Mouse (Mus musculus): ENCODE results near the gene Ppat. TPM values are rescaled to one million over a fixed set of nuclear protein-coding genes. Genes with fewer than 3 reads are reported as not detected.
A peak's percentile ranks its signal among the peaks of the same experiment; 100 is the strongest.

Ppat gene
- total RNA-seq, 2 experiments from 2014 or later = 21.2 to 21.8 TPM

DNA sequence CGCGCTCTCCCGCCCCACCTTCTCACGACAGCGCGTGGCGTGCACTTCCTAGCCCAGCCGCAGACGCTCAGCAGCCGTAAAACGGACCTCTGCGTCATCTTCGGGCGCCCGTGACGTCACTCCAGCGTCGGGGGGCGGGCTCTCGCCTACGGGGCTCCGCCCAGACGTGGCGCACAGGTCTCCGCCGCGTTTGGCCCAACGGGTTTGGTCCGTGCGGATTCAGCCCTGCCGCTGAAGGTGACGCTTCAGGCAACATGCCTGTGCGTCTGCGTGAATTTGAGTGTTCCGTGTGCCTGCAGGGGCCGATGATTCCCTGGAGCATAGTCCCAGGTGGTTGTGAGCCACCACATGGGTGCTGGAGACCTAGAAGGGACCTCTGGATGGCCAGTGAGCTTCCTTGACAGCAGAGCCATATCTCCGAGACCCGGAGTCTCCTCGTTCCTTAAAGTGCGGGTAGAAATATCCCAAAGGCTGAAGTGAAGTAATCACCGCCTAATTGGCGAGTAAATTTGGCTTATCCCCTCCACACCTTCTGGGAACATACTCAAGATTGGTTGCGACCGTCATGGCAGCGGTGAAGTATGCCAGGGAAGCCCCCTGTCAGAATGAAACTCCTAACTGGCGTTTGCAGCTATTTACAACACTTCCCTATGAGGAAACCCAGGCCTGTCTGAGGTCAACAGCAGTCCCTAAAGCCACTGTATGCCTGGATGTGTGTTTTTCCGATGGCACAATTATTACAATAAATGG is 45.8 kb downstream of the Ppat start, which contains the start of gene Aasdh:
Gene Aasdh, minus strand, starts transcription at position 110 of the 750 bp plus-strand sequence.
- intact Hi-C loops (cut with DNase I) = loop anchor here (2.0 to 10.0 kb wide), 3 partner anchors 45 to 409 kb away; partner anchors contain the start of genes Noa1, Paics, Polr2b and Ppat
- peak; percentile 98 for DNase-seq
- TF ChIP-seq CTCF (IDR thresholded peaks at IDR 0.05) = peak; percentile 38

DNA sequence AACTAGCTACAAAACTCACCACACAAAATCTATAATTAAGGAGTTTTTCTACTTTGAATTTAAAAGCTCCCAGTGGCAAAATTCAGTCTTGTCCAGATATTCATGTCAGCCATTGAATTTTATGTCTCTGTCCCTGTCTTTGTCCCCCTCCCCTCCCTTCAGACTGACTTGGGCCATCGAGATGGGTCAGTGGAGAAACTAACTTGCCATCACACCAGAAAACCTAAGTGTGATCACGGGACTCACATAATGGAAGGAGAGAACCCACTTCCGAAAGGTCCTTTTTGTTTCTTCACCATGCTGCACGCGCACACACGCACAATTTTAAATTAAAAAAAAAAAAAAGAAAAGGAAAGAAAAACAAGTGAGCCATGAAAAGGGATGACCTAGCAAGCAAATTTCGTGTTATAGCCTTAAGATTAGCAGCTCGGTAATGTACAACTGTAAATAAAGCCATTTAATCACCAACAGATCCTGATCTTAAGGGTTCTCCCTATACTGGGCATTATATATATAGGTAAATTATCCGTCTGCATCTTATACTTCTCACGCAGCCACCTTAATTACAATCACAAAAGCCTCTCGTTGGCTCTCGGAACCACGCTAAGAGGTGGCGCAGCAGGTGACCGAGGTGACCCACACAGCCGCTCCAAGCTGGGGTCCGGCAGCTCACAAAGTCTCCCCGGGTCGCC is 46.5 kb downstream of the Ppat start:
- intact Hi-C loops (cut with DNase I) = loop anchor here (2.0 to 10.0 kb wide), 3 partner anchors 46 to 410 kb away; partner anchors contain the start of genes Noa1, Paics, Polr2b and Ppat
- DNase-seq = no peak
- H3K27ac ChIP-seq = peak overlapping the region; percentile 99
- TF ChIP-seq CTCF (IDR thresholded peaks at IDR 0.05) = no peak
- H3K4me3 ChIP-seq = peak overlapping the region; percentile 83

More for the DNA sequence above, 45.8 kb downstream of the Ppat start, which contains the start of gene Aasdh:
- peak within 1 kb of the TSS; percentile 99 for H3K27ac ChIP-seq
- peak within 1 kb of the TSS; percentile 83 for H3K4me3 ChIP-seq

DNA sequence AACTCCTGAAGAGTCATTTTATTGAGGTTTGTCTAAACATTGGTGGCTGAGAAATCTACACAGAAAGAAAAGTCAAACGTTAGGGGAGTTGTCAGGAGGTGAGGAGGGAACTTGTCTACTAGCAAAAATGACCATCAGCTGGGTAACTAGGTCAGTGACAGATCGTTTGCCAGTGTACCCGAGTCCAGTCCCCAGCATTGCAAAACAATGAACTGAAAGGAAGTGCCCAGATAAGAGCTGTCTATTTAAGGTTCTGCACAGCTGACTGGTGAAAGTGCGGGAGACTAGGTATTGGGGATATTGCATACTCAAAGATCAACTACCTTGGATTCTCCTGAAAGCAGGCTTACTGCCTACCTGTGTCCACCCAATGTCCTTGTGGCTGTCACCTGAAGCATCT is 49.2 kb downstream of the Ppat start:
- no peak for DNase-seq
- intact Hi-C loops (cut with DNase I) = loop anchor here (10.0 kb wide), 1 partner anchor 413 kb away; the partner anchor contains the start of genes Noa1 and Polr2b
- no peak for TF ChIP-seq CTCF (IDR thresholded peaks at IDR 0.05)
- Histone ChIP-seq H3K27ac (no peak overlapping the region), H3K4me3 (no peak overlapping the region)

DNA sequence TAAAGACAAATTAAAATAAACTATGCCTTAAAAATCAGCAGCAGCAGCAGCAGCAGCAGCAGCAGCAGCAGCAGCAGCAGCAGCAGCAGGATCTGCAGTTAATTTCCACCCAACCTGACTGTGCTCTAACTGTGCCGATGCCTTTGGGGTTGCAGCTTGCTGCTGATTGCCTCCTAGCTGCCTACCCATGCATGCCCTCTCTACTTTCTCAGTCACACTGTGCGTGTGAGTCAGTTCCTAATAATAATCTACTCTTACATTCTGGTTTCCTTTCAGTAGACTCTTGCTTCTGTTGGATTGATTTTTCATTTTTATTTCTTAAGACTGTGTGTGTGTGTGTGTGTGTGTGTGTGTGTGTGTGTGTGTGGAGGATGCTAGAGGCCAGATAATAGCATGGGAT is 58.3 kb downstream of the Ppat start:
- intact Hi-C loops (cut with DNase I) = no loop called here
- H3K4me3 ChIP-seq = no peak overlapping the region
- no peak for DNase-seq
- no peak overlapping the region for H3K27ac ChIP-seq
- TF ChIP-seq CTCF (IDR thresholded peaks at IDR 0.05) = no peak

DNA sequence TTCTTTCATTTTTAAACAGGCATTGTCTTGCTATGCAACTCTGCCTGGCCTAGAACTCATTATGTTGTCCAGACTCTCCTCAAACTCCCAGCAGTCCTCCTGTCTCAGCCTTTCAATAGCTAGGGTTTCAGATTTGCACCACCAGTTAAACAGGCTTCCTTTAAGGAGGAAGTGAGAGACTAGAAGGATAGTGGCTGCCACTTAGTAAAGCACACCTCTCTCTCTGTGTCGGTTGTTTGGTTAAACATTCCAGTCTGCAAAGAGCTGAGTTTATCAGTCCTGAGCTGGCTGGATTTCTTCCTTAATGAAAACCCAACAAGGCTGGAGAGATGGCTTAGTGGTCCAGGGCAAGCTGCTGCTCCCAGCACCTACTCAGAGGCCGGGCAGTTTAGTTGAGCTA is 58.8 kb downstream of the Ppat start:
- no peak overlapping the region for H3K27ac ChIP-seq
- no peak for TF ChIP-seq CTCF (IDR thresholded peaks at IDR 0.05)
- H3K4me3 ChIP-seq = no peak overlapping the region
- intact Hi-C loops (cut with DNase I) = no loop called here
- no peak for DNase-seq

DNA sequence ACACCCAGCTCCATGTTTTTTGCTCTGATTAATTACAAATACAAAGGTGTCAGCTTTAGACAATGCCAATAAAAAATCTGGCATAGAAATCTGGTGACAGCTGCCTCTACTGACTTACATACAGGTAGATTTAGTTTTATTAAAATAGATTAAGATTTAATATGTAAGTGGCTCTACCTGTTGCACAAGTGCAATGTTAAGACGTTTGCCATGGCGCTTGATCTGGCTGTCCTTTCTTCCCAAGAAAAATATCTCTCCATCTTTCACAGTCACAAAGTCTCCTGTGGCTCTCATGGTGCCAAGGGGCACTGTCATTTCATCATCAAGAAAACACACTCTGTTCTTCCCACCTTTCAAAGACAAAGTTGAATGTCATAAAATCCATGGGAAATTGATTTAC is 64.4 kb downstream of the Ppat start:
- H3K27ac ChIP-seq = no peak overlapping the region
- no peak for TF ChIP-seq CTCF (IDR thresholded peaks at IDR 0.05)
- H3K4me3 ChIP-seq = no peak overlapping the region
- no peak for DNase-seq
- intact Hi-C loops (cut with DNase I) = no loop called here

DNA sequence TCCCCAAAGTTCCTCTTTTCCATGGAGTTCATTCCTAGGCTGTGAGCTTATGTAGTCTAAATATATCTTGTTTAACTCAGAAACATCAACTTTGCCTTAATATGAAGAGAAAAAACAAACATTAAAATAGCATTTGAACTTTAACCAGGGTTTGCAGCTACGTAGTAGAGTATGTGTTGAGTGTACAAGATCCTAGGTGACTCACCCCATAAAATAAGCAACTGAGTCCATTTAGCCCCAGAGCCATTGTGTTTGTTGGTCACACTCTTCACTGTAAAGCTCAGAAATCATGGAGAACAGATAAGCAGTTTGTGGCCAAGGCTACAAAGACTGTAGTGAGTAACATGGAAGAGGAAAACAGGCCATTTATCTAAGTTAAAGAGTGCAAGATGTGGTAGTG is 67.3 kb downstream of the Ppat start:
- no peak overlapping the region for H3K27ac ChIP-seq
- no peak for DNase-seq
- no peak for TF ChIP-seq CTCF (IDR thresholded peaks at IDR 0.05)
- H3K4me3 ChIP-seq = no peak overlapping the region
- intact Hi-C loops (cut with DNase I) = no loop called here

DNA sequence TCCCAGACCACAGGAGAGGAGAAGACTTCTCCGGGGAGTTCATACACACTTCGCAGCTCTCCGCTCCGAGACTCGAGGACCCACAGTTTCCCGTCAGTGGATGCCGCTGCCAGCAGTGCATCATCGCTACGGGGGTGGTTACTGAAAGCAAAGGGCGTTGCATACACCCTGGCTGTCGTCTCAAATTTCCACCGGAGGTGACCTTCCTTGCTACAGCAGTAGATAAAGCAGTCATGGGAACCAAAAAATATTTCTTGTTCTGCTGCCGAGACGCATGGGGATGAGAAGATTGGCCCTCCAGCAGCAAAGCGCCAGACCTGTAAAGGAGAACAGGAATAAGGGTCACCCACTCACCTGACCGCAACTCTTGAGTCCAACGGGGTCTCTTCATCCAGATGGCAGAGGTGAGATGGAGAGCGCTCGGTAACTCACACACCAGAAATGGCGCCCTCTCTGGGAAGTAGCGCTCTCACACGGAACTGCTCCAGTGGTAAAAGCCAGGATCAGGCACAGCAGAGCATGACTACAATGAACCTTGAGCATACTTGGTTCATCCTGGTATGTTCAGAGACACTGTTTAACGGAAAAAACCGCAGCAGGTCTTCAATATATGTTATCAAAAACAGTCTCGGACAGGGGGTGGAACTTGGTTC is 75.1 kb downstream of the Ppat start:
- DNase-seq = no peak

DNA sequence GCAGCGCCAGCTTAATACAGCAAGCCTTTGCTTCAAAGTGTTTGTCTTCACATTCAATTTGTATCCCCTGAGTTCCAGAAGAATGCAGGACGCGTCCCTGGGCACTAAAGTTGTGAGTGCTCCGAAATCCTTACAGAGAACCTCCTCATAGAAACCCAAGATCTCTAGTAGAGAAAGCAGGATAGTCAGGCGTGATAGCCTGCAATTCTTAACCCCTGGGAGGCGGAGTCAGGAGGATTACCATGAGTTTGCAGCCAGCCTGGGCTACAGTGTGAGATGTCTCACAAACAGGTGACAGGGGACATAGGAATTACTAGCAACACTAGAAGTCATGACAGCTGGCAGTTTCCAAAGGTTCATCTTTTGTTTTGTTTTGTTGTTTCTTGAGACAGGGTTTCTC is 81.8 kb downstream of the Ppat start:
- TF ChIP-seq CTCF (IDR thresholded peaks at IDR 0.05) = no peak
- Histone ChIP-seq H3K27ac (no peak overlapping the region), H3K4me3 (peak overlapping the region; percentile 43)
- DNase-seq = no peak
- intact Hi-C loops (cut with DNase I) = no loop called here

More for the DNA sequence above, 75.1 kb downstream of the Ppat start:
- H3K4me3 ChIP-seq = no peak overlapping the region
- no peak for TF ChIP-seq CTCF (IDR thresholded peaks at IDR 0.05)
- no peak overlapping the region for H3K27ac ChIP-seq
- intact Hi-C loops (cut with DNase I) = no loop called here

DNA sequence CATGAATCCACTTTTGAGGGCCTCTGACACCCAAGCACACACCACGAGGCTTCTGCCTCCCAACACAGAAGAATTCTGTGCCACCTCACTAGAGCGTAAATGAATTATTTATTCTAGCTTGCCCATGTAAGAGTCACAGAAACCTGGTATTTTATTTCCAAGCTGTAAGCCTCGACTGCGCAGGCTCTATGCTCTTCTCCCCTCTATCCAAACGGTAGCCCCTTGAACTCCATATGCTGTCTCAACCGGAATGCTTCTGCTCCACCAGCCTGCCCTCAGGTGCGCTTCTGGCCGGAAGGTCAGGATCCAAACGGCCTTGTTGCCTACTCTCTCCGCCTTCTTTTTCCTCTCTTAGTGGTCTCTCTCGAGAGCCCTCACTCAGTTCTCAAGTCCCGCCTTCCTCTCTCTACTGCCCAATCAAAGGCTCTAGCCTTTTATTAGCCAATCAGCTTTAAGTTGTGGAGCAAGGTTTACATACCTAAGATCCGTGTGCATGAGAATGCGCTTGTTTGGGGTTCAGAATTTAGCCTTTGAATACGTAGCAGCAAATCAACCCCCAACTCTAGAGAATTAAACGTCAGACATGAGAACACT is 82.6 kb downstream of the Ppat start:
- no peak for DNase-seq
- Histone ChIP-seq H3K4me3 (peak overlapping the region; percentile 43), H3K27ac (no peak overlapping the region)
- TF ChIP-seq CTCF (IDR thresholded peaks at IDR 0.05) = no peak
- intact Hi-C loops (cut with DNase I) = no loop called here

DNA sequence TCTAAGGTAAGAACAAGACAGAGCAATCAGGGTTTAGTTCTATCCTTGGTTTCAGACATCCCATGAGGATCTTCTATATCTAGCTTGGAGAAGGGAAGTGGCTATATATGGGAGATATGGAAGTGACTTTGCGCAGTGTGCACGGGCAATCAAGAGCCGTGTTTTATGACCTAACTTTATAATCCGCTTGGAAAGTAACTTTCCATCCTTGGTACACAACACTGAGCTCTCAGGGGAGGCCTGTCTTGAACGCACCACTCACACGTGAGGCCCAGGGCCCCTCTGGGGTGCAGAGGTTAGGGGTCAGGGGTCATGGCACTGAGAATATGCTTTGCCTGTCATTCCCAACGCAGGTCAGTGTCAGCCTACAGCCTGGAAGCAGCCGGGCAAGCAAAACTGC is 84.6 kb downstream of the Ppat start:
- DNase-seq = no peak
- no peak for TF ChIP-seq CTCF (IDR thresholded peaks at IDR 0.05)
- Histone ChIP-seq H3K27ac (no peak overlapping the region), H3K4me3 (no peak overlapping the region)
- intact Hi-C loops (cut with DNase I) = no loop called here

Other genes starting within 250 kb of the Ppat start
- 10 to 100 TPM in 1 of 2 experiments, 1 to 10 TPM in 1; 9.6 to 12.9 TPM for gene Aasdh, start 46.1 kb downstream of the Ppat start, total RNA-seq (2021)
- gene Paics, start 271 bp downstream of the Ppat start, total RNA-seq (2021) = 100 to 1,000 TPM; 129 to 139 TPM
- gene Srp72, start 23.1 kb upstream of the Ppat start, total RNA-seq (2021) = 10 to 100 TPM; 46.6 to 55.9 TPM
- not detected for gene Arl9, start 52.5 kb upstream of the Ppat start, total RNA-seq (2021)
- gene Thegl, start 64.4 kb upstream of the Ppat start, total RNA-seq (2021) = not detected
- gene Hopx, start 163.5 kb upstream of the Ppat start, total RNA-seq (2021) = 1 to 10 TPM; 2.2 to 5.4 TPM